Mouse (Mus musculus): ENCODE results near the gene Capns1. TPM values are rescaled to one million over a fixed set of nuclear protein-coding genes. Genes with fewer than 3 reads are reported as not detected.
A peak's percentile ranks its signal among the peaks of the same experiment; 100 is the strongest.
"Not testable (repeated sequence)": the region's sequence is repeated elsewhere in the genome, so short reads cannot be mapped to it uniquely, and the experiment has no call there.

The Capns1 gene
- polyA plus RNA-seq, 1 experiment, result 465 TPM

DNA sequence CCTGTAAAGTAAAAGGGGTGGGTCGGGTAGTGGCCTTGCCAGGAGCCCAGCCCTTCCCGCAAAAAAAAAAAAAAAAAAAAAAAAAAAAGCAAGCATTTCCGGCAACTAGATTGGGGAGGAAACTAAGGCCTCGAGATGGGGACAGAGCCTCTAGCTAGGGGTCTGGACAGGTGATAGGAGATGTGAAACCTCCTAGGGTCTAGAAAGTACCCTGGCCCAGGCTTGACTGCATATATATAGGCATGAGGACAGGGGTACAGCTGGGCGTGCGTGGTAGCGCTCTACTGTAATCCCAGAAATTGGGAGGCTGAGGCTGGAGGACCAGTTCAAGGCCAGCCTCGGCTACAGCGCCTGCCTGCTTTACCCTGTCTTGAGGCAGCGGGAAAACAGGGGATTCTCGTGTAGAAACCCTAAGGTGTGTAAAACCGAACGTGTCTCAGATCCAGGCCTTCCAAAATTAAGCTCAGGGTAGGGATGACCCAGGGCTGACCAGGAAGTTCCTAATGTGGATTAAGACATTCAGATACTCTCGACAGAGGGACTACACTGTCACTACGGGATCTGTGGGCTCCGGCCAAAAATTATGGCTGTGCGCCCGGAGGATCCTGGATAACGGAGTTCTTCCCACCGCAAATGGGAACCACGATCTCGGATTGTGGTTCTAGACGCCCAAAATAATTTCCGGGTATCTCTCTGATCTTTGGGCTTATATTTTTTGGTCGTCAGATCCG lies 4.3 kb downstream of the Capns1 start:
- peak overlapping the region; percentile 92 for H3K27ac ChIP-seq (ENCODE audit: insufficient read depth, low read length)
- H3K4me1 ChIP-seq (ENCODE audit: control insufficient read depth, insufficient read depth, low read length), result peaks cover 4% of the 10 kb centered on the region
- H3K4me3 ChIP-seq (ENCODE audit: insufficient read depth, low read length), result peak overlapping the region; percentile 94
- no peak for TF ChIP-seq CTCF (IDR thresholded peaks at IDR 0.05; ENCODE audit: borderline replicate concordance, insufficient read depth, low read length)
- peak; percentile 30; the same call in 1 of the 2 replicates for TF ChIP-seq POLR2A (IDR thresholded peaks at IDR 0.05; ENCODE audit: low read depth, low read length)

DNA sequence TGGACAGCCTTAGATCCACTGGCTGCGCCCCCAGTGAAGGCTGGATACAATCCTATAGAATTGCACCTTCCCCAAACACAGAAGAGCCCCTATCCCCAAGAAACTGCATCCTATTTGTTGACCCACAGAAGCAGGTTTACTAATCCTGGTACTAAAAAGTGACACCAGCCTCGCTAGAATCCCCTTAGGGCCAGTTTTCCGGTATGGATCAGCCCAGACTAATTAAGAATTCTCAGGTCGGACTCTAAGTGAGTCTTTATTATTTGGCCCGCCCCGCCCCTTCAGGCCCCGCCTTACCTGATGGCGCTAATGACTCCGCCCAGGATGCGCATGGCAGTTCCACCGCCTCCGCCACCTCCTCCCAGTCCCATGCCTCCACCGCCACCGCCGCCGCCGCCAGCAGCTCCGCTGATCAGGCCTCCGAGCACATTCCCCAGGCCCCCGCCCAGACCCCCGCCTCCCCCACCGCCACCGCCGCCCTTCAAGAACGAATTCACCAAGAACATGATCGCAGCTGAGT lies 5.0 kb downstream of the Capns1 start:
- Histone ChIP-seq H3K27ac (ENCODE audit: insufficient read depth, low read length) (no peak overlapping the region), H3K4me3 (ENCODE audit: insufficient read depth, low read length) (peak overlapping the region; percentile 94), H3K4me1 (ENCODE audit: control insufficient read depth, insufficient read depth, low read length) (peaks cover 4% of the 10 kb centered on the region)
- TF ChIP-seq POLR2A (IDR thresholded peaks at IDR 0.05; ENCODE audit: low read depth, low read length) (peak; percentile 46; the same call in 1 of the 2 replicates), CTCF (IDR thresholded peaks at IDR 0.05; ENCODE audit: borderline replicate concordance, insufficient read depth, low read length) (no peak)

GRCm38 (mm10) chr7:30193013-30193412 lies 5.6 kb downstream of the Capns1 start:
- no peak overlapping the region for H3K27ac ChIP-seq (ENCODE audit: insufficient read depth, low read length)
- H3K4me1 ChIP-seq (ENCODE audit: control insufficient read depth, insufficient read depth, low read length), result peaks cover 4% of the 10 kb centered on the region
- no peak for TF ChIP-seq POLR2A (IDR thresholded peaks at IDR 0.05; ENCODE audit: low read depth, low read length)
- TF ChIP-seq CTCF (IDR thresholded peaks at IDR 0.05; ENCODE audit: borderline replicate concordance, insufficient read depth, low read length), result no peak
- peak overlapping the region; percentile 94 for H3K4me3 ChIP-seq (ENCODE audit: insufficient read depth, low read length)

GRCm38 (mm10) chr7:30192088-30192487 lies 6.5 kb downstream of the Capns1 start:
- Histone ChIP-seq H3K27ac (ENCODE audit: insufficient read depth, low read length) (no peak overlapping the region), H3K4me1 (ENCODE audit: control insufficient read depth, insufficient read depth, low read length) (peaks cover 4% of the 10 kb centered on the region), H3K4me3 (ENCODE audit: insufficient read depth, low read length) (no peak overlapping the region)
- TF ChIP-seq CTCF (IDR thresholded peaks at IDR 0.05; ENCODE audit: borderline replicate concordance, insufficient read depth, low read length) (no peak), POLR2A (IDR thresholded peaks at IDR 0.05; ENCODE audit: low read depth, low read length) (no peak)

GRCm38 (mm10) chr7:30189116-30189491 lies 9.5 kb downstream of the Capns1 start:
- TF ChIP-seq POLR2A (IDR thresholded peaks at IDR 0.05; ENCODE audit: low read depth, low read length) (no peak), CTCF (IDR thresholded peaks at IDR 0.05; ENCODE audit: borderline replicate concordance, insufficient read depth, low read length) (no peak)
- Histone ChIP-seq H3K4me3 (ENCODE audit: insufficient read depth, low read length) (no peak overlapping the region), H3K4me1 (ENCODE audit: control insufficient read depth, insufficient read depth, low read length) (no peaks in the 10 kb centered on the region), H3K27ac (ENCODE audit: insufficient read depth, low read length) (no peak overlapping the region)

- H3K4me1 ChIP-seq (ENCODE audit: control insufficient read depth, insufficient read depth, low read length), result no peaks in the 10 kb centered on the region; the same call in 1 of the 2 replicates
- H3K27ac ChIP-seq (ENCODE audit: insufficient read depth, low read length), result no peak overlapping the region
- TF ChIP-seq POLR2A (IDR thresholded peaks at IDR 0.05; ENCODE audit: low read depth, low read length) (no peak), CTCF (IDR thresholded peaks at IDR 0.05; ENCODE audit: borderline replicate concordance, insufficient read depth, low read length) (no peak)
- no peak overlapping the region for H3K4me3 ChIP-seq (ENCODE audit: insufficient read depth, low read length)
These were observed 10.1 kb downstream of the Capns1 start for GRCm38 (mm10) chr7:30188344-30189115.

DNA sequence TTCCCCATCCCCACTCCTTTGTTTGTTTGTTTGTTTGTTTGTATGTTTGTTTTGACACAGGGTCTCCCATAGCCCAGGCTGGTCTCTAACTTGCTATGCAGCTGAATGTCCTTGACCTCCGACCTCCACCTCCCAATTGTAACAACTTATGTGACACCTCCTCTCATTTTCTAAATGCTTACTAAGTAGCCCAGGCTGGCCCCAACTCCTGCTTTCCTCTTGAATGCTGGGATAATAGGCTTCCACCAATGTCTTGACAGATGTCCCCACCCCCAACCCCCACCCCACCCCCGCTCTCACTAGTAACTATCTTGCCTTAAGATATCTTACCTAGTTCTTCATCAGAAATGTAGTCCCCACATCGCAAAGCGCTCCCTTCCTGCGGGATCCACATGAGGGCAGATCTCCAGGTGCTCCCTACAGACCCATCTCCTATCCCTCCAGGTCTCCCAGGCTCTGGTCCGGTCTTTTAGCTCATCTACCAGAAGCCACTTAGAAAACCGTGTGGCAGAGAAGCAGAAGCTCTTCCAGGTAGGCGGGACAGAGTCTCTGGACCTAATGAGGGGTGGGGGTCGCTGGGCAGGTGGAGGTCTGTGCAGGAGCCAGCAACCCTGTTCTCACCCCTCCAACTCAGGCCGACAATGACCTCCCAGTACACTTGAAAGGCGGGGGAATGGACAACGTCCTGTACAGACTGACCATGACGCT lies 13.8 kb downstream of the Capns1 start:
- Histone ChIP-seq H3K4me3 (ENCODE audit: insufficient read depth, low read length) (no peak overlapping the region), H3K27ac (ENCODE audit: insufficient read depth, low read length) (no peak overlapping the region), H3K4me1 (ENCODE audit: control insufficient read depth, insufficient read depth, low read length) (no peaks in the 10 kb centered on the region; the same call in 1 of the 2 replicates)
- TF ChIP-seq CTCF (IDR thresholded peaks at IDR 0.05; ENCODE audit: borderline replicate concordance, insufficient read depth, low read length) (no peak), POLR2A (IDR thresholded peaks at IDR 0.05; ENCODE audit: low read depth, low read length) (no peak)

DNA sequence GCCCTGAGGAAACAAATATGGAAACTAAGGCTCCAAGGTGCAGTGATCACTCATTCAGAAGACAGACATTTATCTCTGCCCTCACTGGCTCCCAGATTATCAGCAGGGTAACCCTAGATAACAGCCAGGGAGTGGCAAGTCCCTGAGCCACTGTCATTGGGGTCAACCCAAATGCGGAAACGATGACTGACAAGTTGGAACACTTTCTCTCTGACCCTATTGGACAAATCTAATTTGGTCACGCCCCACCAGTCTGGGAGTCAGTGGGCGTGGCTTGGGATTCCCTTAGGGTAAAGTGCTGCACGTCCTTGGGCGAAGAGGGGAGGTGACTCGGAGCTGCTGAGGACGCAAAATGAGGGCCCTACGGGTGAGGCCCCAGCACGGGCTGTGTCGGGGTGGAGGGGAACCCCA lies 14.7 kb downstream of the Capns1 start, which contains the start of gene Cox7a1:
Gene Cox7a1 (plus strand): TSS at position 266 of the 411 bp plus-strand sequence.
- Histone ChIP-seq H3K4me3 (ENCODE audit: insufficient read depth, low read length) (no peak within 1 kb of the TSS), H3K27ac (ENCODE audit: insufficient read depth, low read length) (no peak within 1 kb of the TSS), H3K4me1 (ENCODE audit: control insufficient read depth, insufficient read depth, low read length) (no peaks in the 10 kb centered on the region; the same call in 1 of the 2 replicates)
- TF ChIP-seq CTCF (IDR thresholded peaks at IDR 0.05; ENCODE audit: borderline replicate concordance, insufficient read depth, low read length) (no peak), POLR2A (IDR thresholded peaks at IDR 0.05; ENCODE audit: low read depth, low read length) (no peak; the same call in 1 of the 2 replicates)

DNA sequence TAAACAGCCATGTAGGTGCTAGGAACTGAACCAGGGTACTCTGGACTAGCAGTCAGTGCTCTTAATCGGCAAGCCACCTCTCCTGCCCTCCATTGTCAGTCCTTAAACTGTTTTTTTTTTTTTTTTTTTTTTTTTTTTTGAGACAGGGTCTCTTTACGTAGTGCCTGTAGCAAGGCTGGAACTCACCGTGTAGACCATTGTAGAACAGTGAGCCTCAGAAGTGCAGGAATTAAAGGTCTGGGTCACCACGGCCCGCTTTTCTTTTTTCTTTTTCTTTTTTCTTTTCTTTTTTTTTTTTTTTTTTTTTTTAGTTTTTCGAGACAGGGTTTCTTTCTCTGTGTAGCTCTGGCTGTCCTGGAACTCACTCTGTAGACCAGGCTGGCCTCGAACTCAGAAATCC lies 15.4 kb downstream of the Capns1 start:
- H3K27ac ChIP-seq (ENCODE audit: insufficient read depth, low read length); H3K4me1 ChIP-seq (ENCODE audit: control insufficient read depth, insufficient read depth, low read length); H3K4me3 ChIP-seq (ENCODE audit: insufficient read depth, low read length): not testable (repeated sequence)

DNA sequence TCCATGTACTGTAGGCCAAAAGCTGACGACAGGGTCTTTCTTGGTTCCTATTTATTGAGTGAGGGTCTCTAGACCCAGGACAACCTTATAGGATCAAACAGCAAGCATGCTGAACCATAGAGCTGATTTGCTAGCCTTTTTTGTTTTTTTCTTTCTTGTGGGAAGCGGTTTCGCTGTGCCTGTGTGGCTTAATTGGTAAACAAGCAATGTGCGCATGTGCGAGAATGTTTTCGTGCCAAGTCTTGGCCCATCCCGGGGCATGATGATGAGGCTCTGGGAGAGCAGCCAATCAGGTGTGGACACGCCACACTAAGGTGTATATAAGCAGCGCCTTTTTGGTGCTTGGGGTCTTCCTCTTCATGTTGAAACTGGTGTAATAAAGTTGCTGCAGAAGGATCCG lies 16.7 kb downstream of the Capns1 start:
- H3K4me3 ChIP-seq (ENCODE audit: insufficient read depth, low read length); H3K27ac ChIP-seq (ENCODE audit: insufficient read depth, low read length); H3K4me1 ChIP-seq (ENCODE audit: control insufficient read depth, insufficient read depth, low read length): not testable (repeated sequence)

Data from embryonic fibroblast, embryonic 13.5 days (primary cell).